Mouse (Mus musculus): ENCODE data around the gene Lefty1.
A peak's percentile ranks its signal among the peaks of the same experiment; 100 is the strongest.

GRCm38 (mm10) chr1:180911138-180911537 is 23.7 kb upstream of the Lefty1 start:
- TF ChIP-seq CTCF (IDR thresholded peaks at IDR 0.05; ENCODE audit: borderline replicate concordance, insufficient read depth, low read length) (peak; percentile 15; the same call in 1 of the 2 replicates), POLR2A (IDR thresholded peaks at IDR 0.05; ENCODE audit: low read depth, low read length) (no peak)

All from embryonic fibroblast, embryonic 13.5 days (primary cell).